Mouse (Mus musculus) adrenal gland, postnatal 14 days (tissue): ENCODE measurements around the gene Rps28. TPM values are rescaled to one million over a fixed set of nuclear protein-coding genes. Genes with fewer than 3 reads are reported as not detected.
A peak's percentile ranks its signal among the peaks of the same experiment; 100 is the strongest.
"Not testable (repeated sequence)": the region's sequence is repeated elsewhere in the genome, so short reads cannot be mapped to it uniquely, and the experiment has no call there.

Experiments used
- DNase-seq: peaks from one replicate; pipeline ENCODE4 v3.0.0; 2021; ENCODE audit warnings: mixed read lengths
- long read RNA-seq, 2 experiments: library from polyadenylated mRNA; stranded (forward); transcript quantifications; one replicate each; pipeline ENCODE4 v2.0.0; 2021
- total RNA-seq: library from RNA; stranded (reverse); gene quantifications from 2 replicates; pipeline ENCODE4 v1.2.3, GENCODE M21; 2021

The Rps28 gene
- total RNA-seq = 1,257 and 1,514 TPM in 2 replicates
- long read RNA-seq, experiment 1, transcript Rps28-201 (4 exons, 392 nt) = minor isoform, 151 of 562 reads
- long read RNA-seq, experiment 1, transcript Rps28-205 (4 exons, 382 nt) = major isoform, 397 of 562 reads
- long read RNA-seq, experiment 1, partial matches to known transcripts = 9 of 562 reads
- long read RNA-seq, experiment 1, other reads (novel, unspliced or antisense) = 1 of 562 reads
- long read RNA-seq, experiment 2, transcript Rps28-205 (4 exons, 382 nt) = major isoform, 420 of 588 reads
- long read RNA-seq, experiment 2, transcript Rps28-201 (4 exons, 392 nt) = minor isoform, 159 of 588 reads
- long read RNA-seq, experiment 2, partial matches to known transcripts = 4 of 588 reads
- long read RNA-seq, experiment 2, other reads (novel, unspliced or antisense) = 3 of 588 reads

GRCm38 (mm10) chr17:33824084-33824996 is at the start of gene Rps28, which contains the start of gene Ndufa7:
Gene Rps28 (minus strand): TSS chr17:33824562.
Gene Ndufa7 (plus strand): TSS chr17:33824572.
- DNase-seq = peak; percentile 98

DNA sequence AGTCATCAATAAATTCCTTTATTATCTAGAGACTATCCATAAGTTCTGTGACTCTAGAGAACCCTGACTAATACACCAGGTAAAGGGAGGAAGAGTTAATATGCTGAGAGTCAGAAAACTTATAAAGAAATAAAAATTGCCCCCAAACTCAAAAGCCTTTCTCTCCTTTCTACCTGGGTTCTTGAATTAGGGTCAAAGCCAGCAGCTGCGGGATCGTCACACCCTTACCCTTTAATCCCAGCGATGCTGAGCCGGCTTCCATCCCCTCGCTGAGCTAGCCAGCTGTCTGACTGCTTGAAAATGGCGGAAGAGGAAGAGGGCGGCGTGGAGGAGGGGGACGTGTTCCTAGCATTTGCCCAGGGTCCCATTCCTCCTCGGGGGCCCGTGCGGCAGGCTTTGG is 49.2 kb upstream of the Rps28 start, which contains the start of gene Gm7029:
Gene Gm7029, plus strand, starts transcription at position 301 of the 400 bp plus-strand sequence.
- not testable (repeated sequence) for DNase-seq

DNA sequence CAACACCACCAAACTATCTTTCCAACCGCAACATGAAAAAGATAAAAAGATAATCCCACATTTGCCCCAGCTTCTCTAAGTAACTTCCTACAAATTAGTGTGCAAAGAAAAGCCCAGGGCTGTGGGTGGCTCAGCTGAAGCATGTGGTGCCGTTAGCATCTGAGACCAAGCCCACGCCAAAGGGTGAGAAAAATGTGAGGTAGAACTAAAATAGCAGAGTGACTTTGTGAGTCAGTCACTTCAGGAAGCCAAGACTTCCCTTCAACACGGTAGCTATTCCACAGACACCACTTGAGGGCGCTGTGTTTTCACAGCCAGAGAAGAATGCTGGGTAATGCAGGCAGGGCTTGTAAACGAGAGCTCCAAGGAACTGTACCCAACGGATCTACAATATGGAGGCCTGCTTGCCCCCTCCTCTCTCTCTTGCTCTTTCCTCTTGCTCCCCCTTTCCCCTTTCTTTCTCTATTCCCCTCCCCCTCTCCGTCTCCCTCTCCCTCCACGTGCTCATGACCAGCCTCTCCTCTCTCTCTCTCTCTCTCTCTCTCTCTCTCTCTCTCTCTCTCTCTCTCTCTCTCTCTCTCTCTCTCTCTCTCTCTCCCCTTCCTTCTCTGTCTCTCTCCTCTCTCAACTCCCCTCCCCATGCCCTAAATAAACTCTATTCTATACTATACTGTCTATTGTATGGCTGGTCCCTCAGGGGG is 41.1 kb upstream of the Rps28 start:
- DNase-seq = peak; percentile 84

- no peak for DNase-seq
These were observed 33.5 kb upstream of the Rps28 start for GRCm38 (mm10) chr17:33857816-33858215.

DNA sequence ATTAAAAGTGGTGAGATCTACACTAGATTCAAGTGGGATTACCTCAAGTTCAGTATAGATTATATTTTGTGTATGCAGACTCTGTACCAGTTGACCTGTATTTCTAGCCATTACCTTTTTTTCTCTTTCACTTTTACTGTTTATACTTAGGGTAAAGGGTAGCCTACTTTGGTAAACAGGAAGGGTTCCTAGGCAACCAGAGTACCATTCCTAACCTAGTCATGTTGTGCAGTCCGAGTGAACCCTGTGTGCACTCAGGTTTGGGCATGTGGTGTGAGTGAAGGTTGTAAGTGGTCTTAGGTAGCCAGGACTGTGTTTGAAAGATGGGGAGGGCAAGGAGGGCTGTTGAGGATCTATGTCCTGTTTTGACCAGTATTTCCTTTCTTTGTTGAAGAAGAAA is 27.0 kb upstream of the Rps28 start:
- DNase-seq = no peak

DNA sequence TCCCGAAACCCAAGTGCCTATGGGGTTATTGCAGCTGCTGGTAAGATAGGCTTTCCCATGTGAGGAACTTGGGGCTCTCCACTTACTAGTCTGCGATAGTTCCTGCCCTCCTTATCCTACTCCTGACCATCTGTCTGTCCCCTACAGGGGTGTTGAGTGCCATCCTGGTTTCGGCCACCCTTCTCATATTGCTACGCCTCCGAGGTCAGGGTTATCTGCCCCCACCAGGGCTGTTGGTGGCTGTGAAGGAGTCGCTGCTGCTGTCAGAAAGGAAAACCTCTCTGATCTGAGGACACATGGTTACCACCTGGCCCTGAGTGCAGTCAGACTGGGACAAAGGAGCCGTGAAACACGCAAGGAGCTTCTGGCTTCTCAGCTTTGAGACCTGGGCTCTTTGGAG is 23.8 kb upstream of the Rps28 start:
- no peak for DNase-seq

DNA sequence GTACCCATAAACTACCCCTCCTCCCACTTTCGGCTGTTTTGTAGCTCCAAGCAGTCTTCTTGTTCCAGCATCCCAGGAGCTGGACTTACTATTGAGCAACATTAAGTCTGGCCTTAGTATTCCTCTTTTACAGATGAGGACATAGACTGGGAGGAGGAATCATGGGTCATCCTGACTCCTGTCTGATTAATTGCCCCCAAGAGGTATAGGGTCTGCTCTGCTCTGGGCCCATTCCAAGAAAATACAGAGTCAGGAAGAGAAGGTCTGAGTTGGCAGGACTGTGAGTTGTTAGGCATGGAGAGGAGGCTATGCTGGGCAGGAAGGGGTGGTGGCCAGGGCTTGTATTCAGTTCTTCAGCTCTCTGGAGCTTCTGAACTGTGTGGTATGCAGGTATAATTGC is 19.8 kb upstream of the Rps28 start:
- DNase-seq = no peak

DNA sequence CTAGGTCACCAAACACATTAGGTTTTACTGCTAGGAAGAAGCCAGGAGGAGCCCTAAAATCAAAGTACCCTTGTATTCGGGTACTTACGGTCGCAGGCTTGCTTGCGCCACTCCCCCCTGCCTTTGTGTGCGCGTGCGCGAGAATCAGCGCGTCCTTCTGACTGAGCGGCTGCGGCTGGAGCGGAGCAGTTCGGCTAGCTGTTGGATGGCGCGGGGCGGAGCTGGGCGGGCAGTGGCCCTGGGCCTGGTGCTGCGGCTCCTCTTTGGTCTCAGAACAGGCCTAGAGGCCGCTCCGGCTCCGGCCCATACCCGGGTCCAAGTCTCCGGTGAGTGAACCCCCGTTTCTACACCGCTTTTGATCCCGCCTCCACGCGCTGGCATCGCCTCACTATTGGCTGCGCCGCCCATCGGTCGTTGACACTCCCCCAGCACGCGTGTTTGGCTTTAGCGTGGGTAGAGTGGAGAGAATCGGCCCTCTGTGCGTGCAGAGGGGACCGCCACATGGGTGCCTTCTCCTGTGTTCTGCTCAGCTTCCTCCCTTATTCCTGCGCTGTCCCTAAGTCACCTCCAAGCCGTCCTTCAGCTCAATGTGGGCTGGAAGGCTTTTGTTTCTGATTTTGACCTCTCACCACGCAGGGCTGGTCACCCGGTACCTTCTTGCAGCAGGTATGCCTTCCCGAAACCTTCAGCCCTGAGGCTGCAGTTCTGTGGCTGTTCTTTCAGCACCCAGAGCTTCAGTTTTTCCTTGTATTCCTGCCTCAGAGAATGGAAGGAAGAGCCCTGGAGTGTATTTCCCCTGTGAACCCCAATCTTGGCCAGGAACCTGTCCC is 18.8 kb upstream of the Rps28 start, which contains the start of gene Cd320:
Gene Cd320, plus strand, starts transcription at position 126 of the 830 bp plus-strand sequence.
- peak; percentile 96 for DNase-seq

DNA sequence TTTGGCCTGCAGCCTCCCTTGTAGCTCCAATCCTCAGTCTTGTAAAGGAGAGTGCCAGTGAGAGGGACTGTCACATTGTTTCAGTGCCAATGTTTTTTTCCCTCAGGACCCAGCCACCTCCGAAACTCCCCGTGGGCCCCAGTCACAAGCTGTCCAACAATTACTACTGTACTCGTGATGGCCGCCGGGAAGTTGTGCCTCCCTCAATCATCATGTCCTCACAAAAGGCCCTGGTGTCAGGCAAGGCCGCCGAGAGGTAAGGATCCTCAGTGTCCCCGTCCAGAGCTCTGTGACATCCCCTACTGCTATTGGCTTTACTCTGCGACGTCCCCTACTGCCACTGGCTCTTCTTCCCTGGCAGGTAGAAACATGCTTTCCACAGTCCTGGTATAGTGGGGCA is 5.2 kb upstream of the Rps28 start:
- no peak for DNase-seq

GRCm38 (mm10) chr17:33828892-33829291 is 4.5 kb upstream of the Rps28 start:
- DNase-seq = peak; percentile 93

- DNase-seq = peak; percentile 87
These were observed 2.5 kb upstream of the Rps28 start for GRCm38 (mm10) chr17:33826850-33827249.

- no peak for DNase-seq
These were observed 1.1 kb upstream of the Rps28 start for GRCm38 (mm10) chr17:33825462-33825861.

DNA sequence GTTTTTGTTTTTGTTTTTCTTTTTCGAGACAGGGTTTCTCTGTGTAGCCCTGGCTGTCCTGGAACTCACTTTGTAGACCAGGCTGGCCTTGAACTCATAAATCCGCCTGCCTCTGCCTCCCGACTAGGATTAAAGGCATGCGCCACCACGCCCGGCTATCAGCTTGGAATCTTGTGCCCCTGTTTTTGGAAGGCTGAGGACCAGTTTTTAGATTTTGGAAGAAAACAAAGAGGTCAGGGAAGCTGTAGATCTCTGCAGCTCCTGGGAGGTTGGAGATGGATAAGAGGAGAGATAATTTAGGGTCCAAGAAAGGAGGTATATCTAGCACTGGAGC is 602 bp upstream of the Rps28 start:
- DNase-seq = not testable (repeated sequence)

DNA sequence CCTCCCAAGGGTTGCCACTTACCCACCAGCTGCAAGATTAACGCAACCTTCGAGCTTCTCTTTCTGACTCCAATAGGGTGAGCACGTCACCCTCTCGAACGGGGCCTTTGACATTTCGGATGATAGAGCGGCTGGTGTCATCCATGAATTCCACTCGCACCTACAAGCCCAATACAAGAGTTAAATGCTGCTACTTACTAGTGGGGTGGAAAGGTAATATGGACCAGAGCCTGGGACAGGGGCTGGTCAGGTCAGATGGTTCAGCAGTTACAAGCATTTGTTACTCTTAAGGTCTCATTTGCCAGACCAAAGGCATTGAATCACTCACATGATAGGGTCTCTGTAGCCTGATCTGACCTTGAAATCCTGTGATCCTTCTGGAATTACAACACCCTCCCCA is 1.2 kb downstream of the Rps28 start:
- DNase-seq = not testable (repeated sequence)

DNA sequence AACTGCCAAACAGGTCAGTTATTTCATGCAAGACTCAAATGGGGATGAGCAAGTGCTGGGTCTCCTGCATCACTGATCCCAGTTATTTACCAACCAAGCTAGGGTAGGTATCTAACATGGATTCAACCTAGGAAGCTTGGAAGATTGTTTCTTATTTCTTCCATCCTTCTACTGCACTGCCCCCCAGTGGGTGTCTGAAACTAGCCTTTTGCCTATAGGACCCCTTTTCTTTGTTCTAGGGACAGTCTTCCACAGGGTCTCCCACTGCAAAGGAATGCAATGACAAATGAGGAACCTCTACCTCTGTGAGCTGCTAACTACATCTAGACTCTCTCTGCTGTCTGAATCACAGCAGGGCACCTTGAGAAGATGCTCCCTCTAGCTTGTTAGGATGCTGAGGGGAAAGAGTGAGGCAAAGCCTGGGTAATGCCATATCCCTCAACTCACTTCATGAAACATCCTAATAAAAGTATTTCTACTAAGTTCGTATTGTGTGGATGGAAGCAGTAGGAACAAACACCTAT is 1.9 kb downstream of the Rps28 start:
- no peak for DNase-seq

DNA sequence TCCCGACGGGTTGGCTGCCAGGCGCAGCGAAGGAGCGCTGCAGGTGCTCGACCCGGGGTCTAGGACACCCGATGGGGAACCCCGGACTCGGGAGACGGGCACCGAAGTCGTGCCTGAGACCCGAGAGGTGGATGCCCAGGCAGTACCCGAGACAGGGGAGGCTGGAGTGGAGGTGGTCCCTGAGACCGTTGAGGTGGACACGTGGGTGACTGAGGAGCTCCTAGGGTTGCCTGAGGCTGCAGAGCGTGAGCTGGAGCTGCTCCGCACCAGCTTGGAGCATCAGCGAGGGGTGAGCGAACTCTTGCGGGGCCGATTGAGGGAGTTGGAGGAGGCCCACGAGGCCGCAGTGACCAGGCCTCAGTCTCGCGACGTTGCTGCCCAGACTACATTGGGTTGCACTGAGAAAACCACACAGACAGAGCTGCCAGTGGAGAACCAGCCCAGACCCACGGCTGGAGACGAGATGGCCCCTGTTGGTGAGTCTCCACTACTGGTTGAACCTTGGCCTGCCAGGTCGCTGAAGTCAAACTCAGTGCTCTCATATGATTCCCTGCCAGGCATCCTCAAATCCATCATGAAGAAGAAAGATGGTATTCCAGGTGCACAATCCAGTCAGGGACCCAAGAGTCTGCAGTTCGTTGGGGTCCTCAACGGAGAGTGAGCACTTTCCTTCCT is 6.3 kb downstream of the Rps28 start:
- no peak for DNase-seq

DNA sequence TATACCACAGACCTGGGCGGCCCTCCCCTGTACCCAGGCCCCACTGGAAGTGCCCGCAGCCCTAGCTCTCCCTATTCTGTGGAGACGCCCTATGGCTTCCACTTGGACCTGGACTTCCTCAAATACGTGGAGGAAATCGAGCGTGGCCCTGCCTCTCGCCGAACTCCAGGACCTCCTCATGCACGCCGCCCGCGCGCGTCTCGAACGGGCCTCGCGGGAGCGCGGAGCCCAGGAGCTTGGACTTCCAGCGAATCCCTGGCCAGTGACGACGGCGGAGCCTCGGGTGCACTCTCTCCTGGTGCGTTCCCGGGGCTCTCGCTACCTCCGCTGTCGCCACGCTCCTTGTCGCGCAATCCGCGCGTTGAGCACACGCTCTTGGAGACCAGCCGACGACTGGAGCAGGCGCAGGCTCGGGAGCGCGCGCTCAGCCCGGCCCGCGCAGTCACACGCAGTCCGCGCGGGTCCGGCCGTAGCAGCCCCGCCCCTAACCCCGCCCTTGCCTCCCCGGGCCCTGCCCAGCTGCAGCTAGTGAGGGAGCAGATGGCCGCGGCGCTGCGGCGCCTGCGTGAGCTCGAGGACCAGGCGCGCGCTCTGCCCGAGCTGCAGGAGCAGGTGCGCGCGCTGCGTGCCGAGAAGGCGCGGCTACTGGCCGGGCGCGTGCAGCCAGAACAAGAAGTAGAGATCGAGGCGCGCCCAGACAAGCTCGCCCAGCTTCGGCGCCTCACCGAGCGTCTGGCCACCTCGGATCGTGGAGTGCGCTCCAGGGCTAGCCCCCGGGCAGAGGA is 7.0 kb downstream of the Rps28 start:
- DNase-seq = peak; percentile 94

GRCm38 (mm10) chr17:33816612-33817011 is 7.8 kb downstream of the Rps28 start:
- DNase-seq = no peak

DNA sequence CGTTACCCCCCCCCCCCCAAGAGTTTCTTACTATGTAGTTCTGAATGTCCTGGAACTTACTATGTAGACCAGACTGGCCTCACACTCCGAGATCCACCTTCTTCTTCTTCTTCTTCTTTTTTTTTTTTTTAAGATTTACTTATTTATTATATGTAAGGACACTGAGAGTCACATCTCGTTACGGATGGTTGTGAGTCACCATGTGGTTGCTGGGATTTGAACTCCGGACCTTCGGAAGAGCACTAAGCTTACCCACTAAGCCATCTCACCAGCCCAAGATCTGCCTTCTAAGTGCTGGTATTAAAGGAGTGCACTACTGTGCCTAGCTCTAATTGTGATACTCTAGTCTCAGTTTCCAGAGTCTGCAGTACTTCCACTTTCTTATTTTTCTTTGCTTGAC is 9.0 kb downstream of the Rps28 start:
- no peak for DNase-seq

DNA sequence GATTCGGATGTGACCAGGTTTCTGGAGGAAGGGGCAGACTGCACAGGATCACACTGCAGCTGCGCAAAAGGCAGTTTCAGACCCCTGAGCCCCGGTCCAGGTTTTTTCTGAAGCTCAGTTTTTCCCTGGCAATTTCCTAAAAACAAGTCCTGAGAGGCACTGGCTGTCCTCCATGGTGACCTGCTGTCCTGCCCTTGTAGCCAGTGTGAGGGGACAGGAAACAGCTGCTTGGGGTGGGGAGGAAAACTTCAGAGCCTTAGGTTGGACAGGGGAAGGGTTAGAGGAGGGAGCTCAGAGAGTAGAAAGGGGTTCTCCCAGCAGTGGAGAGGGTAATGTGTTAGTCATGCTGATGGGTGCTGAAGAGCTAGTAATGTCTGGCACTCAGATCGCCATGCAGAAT is 11.4 kb downstream of the Rps28 start:
- peak; percentile 62 for DNase-seq
